Mouse (Mus musculus) testis, adult 2 months (tissue): ENCODE data around the gene C1galt1c1.

Experiments used
- CTCF ChIP-seq: fragments of 200-500 bp; IDR thresholded peaks from 2 replicates; pipeline ENCODE4 v1.5.1; 2012; ENCODE audit warnings: low read depth, mild to moderate bottlenecking, inconsistent platforms, low read length, moderate library complexity; ENCODE audit not compliant: control insufficient read depth, insufficient read depth, insufficient replicate concordance
- POLR2A ChIP-seq: fragments of 200-500 bp; IDR thresholded peaks from 2 replicates; pipeline ENCODE4 v1.6.1; 2012; ENCODE audit warnings: low read depth, mild to moderate bottlenecking, inconsistent platforms, low read length, moderate library complexity; ENCODE audit not compliant: control insufficient read depth

- no peak for TF ChIP-seq CTCF
- TF ChIP-seq POLR2A = no peak
Measured at GRCm38 (mm10) chrX:38656206-38656883, 21.5 kb upstream of the C1galt1c1 start.
